Mouse (Mus musculus) retina, embryonic 14.5 days (tissue): ENCODE results near the gene Capg.
A peak's percentile ranks its signal among the peaks of the same experiment; 100 is the strongest.
"Not testable (repeated sequence)": the region's sequence is repeated elsewhere in the genome, so short reads cannot be mapped to it uniquely, and the experiment has no call there.

ENCODE experiments used
- DNase-seq: peaks from one replicate; pipeline ENCODE4 v3.0.0-alpha.2; 2015; ENCODE audit warnings: low spot score

Capg gene

GRCm38 (mm10) chr6:72533555-72533954, 10.6 kb upstream of the Capg start:
- DNase-seq = not testable (repeated sequence)

GRCm38 (mm10) chr6:72534035-72534809, 10.0 kb upstream of the Capg start:
- DNase-seq = peak; percentile 93

- DNase-seq = peak; percentile 88
Observed at GRCm38 (mm10) chr6:72535165-72535564, 9.0 kb upstream of the Capg start.

- no peak for DNase-seq
Observed at GRCm38 (mm10) chr6:72537998-72538500, 6.1 kb upstream of the Capg start.

GRCm38 (mm10) chr6:72538562-72539031, 5.6 kb upstream of the Capg start:
- DNase-seq = peak; percentile 78

- no peak for DNase-seq
Observed at GRCm38 (mm10) chr6:72543265-72543850, 833 bp upstream of the Capg start.

GRCm38 (mm10) chr6:72545377-72545776, 1.2 kb downstream of the Capg start:
- DNase-seq = no peak

GRCm38 (mm10) chr6:72547121-72547520, 2.9 kb downstream of the Capg start:
- DNase-seq = no peak

GRCm38 (mm10) chr6:72547862-72548261, 3.7 kb downstream of the Capg start:
- DNase-seq = no peak

GRCm38 (mm10) chr6:72549041-72549580, 4.9 kb downstream of the Capg start:
- no peak for DNase-seq

- no peak for DNase-seq
Observed at GRCm38 (mm10) chr6:72550025-72550424, 5.8 kb downstream of the Capg start.

- DNase-seq = no peak
Observed at GRCm38 (mm10) chr6:72550503-72551100, 6.4 kb downstream of the Capg start.

- DNase-seq = peak; percentile 70
Observed at GRCm38 (mm10) chr6:72552171-72553078, 8.2 kb downstream of the Capg start.

- no peak for DNase-seq
Observed at GRCm38 (mm10) chr6:72553079-72553412, 8.9 kb downstream of the Capg start.

- no peak for DNase-seq
Observed at GRCm38 (mm10) chr6:72560801-72561200, 16.6 kb downstream of the Capg start.

GRCm38 (mm10) chr6:72562486-72562885, 18.3 kb downstream of the Capg start:
- no peak for DNase-seq

- no peak for DNase-seq
Observed at GRCm38 (mm10) chr6:72562894-72563293, 18.7 kb downstream of the Capg start.

GRCm38 (mm10) chr6:72565506-72565905, 21.3 kb downstream of the Capg start:
- DNase-seq = no peak

- peak; percentile 96 for DNase-seq
Observed at GRCm38 (mm10) chr6:72566044-72566443, 21.9 kb downstream of the Capg start.

- no peak for DNase-seq
Observed at GRCm38 (mm10) chr6:72567508-72567907, 23.3 kb downstream of the Capg start.

GRCm38 (mm10) chr6:72568736-72569135, 24.5 kb downstream of the Capg start:
- DNase-seq = no peak
